Mouse (Mus musculus) mesoderm, embryonic 11.5 days (tissue): ENCODE data around the gene Kctd11.
A peak's percentile ranks its signal among the peaks of the same experiment; 100 is the strongest.

Experiments
- DNase-seq: peaks from one replicate; pipeline ENCODE4 v3.0.0-alpha.2; 2012; ENCODE audit warnings: low read depth, low spot score

The Kctd11 gene

DNA sequence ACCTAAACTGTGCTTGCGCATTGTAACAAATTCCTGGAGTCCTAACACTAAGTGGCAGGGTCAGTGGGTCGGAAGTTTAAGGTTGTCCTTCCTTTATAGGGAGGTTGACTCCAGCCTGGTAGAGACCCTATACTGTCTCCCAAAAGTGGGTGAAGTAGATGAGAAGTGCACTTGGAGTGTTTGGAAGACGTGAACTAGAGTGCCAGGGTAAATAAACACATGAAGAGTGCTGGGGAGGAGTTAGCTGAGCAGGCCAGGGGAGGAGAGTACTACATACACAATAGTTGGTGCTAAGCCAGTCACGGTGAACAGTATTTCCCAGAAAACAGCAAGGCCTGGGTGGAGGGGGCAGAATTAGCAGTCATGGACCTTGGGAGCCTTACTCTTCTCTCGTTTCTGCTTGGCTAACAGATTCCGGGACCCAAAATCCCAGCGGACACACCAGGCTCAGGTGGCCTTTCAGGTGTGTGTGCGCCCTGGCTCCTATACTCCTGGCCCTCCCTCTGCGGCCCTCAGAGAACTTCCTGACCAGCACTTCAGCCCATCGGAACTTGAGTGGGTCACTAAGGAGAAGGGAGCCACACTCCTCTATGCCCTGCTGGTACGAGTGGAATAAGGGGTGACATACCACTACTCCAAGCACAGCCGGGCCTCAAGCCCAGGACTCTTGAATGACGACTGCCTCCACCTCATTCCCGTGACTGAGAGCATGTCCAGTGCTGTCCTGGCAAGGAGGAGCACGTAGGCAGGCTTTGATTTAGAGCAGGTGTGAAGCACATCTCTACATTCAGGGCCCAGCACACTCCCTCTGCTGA, 31.7 kb upstream of the Kctd11 start:
- DNase-seq, result no peak

DNA sequence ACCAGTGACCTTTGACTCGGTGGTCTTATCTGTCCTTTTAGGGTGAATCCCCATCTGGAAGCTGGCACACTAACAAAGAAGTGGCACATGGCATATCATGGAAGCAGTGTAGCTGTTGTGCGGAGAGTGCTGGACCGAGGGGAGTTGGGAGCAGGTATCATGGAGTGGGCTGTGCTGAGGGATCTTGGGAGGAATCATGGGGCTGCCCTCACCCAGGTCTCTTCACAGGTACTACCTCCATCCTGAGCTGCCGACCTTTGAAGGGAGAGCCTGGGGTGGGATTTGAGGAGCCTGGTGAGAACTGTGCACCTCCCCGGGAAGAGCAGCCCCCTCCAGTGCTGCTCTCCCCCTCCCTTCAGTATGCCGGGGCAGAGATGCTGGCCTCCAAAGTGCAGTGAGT, 30.5 kb upstream of the Kctd11 start:
- DNase-seq, result no peak

DNA sequence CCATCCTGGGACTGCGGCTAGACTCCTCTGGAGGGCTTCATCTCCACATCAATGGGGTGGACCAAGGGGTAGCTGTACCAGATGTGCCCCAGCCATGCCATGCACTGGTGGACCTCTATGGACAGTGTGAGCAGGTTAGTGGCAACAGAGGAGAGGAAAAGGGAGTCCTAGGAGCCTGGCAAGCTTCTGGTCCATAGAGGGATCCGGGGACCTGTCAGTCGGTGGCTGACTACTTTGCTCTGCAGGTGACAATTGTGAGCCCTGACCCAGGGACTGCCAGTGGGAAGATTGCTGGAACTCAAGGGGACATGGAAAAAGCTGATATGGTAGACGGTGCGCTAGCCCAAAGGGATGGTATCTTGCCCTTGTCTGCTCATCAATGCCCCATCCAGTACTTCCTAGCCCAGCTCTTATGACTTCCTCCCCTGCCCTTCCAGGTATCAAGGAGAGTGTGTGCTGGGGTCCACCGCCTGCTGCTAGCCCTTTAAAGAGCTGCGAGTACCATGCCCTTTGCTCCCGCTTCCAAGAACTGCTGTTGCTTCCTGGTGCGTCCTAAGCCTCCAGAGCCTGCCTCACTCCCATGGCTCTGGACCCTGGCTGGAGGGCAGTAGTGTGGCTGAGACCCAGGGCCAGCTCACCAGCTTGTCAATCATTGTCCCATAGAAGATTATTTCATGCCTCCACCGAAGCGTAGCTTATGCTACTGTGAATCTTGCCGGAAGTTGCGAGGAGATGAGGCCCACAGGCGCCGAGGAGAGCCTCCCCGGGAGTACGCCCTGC, 29.8 kb upstream of the Kctd11 start:
- no peak for DNase-seq

DNA sequence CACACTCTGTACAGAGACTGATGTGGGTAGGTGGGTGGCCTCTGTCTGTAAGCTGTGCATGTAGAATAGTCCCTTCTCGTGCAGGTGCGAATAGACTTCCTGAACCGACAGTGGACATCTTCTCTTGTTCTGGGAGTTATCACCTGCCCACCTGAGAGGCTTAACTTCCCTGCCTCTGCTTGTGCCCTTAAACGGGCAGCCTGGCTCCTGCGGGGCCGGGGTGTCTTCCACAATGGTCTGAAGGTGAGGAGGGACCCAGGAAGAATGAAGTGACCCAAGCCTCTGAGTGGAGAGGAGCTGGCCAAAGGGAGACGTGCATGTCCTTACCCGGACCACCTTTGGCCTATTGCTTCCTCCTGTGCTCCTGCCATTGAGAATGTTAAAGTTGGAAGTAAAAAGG, 29.0 kb upstream of the Kctd11 start:
- no peak for DNase-seq

DNA sequence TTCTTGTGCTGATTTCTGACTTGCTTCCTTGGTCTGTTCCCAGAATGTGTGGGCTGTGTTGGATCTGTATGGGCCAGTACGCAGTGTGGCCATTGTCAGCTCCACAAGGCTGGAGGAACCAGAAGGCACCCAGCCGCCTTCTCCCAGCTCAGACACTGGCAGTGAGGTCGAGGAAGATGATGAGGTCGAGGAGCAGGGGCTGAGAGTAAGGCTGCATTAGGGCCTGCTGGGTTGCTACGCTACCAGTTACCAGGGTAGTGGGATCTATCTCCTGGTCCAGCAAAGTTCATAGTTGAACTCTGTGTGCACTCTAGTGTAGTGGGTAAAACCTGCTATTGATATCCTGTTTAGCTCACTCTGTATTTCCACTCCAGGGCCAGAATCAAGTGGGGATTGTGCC, 28.0 kb upstream of the Kctd11 start:
- DNase-seq, result no peak

DNA sequence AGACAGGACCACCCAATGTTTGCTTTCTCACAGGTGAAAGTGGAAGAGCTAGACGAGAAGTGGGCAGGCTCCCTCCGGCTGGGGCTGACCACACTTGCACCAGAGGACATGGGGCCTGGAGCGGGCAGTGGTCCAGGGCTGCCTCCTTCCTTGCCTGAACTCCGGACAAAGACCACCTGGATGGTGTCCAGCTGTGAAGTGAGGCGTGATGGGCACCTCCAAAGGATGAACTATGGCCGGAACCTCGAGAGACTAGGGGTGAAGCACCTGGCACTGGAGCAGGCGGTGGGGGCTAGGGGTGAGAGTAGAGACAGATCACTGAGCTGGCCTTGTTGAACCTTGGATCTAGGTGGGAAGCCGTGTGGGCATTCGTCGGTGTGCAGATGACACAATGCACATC, 27.4 kb upstream of the Kctd11 start:
- no peak for DNase-seq

DNA sequence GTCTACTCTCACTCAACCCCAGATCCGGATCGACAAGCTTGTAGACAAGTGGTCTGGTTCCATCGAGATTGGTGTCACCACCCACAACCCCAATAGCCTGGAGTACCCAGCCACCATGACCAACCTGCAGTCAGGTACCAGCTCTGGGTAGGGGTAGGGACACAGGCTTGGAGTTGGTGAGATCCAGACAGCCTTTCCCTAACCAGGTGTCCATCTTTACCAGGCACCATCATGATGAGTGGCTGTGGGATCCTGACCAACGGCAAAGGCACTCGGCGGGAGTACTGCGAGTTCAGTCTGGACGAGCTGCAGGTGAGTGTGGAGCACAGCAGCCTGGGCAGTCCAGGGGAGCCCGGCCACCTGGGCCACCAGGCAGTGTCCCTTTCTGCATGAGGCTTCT, 23.1 kb upstream of the Kctd11 start:
- no peak for DNase-seq

DNA sequence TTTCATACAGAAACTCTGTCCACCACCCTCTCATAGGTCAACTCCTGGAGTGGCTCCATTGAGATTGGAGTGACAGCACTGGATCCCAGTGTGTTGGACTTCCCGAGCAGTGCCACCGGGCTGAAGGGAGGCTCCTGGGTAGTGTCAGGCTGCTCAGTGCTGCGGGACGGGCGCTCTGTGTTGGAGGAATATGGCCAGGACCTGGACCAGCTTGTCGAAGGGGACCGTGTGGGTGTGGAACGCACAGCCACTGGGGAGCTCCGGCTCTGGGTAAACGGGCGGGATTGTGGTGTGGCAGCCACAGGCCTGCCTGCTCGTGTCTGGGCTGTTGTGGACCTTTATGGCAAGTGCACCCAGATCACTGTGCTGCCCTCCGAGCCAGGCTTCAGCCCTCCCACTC, 21.8 kb upstream of the Kctd11 start:
- no peak for DNase-seq

DNA sequence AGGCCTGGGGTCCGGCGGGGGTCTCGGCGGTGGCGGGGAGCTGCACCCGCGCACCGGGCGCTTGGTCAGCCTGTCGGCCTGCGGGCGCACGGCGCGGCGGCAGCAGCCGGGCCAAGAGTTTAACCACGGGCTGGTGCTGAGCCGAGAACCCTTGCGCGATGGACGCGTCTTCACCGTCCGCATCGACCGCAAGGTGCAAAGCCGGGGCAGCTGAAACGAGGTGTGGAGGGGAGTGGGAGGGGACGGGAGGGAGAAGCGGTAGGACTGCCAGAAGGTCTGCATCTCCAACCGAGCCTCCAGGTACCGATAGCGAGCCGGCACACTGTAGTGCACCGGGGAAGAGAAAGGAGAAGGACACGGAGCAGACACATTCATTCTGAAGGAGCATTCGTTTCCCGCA, 20.8 kb upstream of the Kctd11 start:
- no peak for DNase-seq

DNA sequence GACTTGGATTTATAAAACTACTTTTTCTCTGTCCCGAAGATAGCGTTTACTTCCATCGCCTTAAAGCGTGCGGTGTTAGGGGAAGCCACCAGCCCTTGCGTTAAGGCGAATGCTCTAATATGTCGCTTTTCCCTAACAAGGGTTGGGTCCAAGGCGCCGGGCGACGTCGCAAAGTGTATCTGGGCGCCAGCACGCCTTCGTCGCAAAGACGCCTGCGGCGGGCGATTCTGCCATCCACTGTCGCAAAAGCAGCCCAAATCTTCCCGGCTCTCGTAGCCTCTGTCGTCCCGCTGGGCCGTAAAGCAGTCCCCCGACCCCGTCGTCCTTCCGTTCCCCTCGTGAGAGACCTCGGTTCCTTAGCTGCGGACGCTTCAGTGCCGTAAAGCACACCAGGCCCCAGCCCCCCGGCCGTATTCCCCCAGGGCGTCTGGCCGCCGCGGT, 20.2 kb upstream of the Kctd11 start:
- DNase-seq, result peak; percentile 99

DNA sequence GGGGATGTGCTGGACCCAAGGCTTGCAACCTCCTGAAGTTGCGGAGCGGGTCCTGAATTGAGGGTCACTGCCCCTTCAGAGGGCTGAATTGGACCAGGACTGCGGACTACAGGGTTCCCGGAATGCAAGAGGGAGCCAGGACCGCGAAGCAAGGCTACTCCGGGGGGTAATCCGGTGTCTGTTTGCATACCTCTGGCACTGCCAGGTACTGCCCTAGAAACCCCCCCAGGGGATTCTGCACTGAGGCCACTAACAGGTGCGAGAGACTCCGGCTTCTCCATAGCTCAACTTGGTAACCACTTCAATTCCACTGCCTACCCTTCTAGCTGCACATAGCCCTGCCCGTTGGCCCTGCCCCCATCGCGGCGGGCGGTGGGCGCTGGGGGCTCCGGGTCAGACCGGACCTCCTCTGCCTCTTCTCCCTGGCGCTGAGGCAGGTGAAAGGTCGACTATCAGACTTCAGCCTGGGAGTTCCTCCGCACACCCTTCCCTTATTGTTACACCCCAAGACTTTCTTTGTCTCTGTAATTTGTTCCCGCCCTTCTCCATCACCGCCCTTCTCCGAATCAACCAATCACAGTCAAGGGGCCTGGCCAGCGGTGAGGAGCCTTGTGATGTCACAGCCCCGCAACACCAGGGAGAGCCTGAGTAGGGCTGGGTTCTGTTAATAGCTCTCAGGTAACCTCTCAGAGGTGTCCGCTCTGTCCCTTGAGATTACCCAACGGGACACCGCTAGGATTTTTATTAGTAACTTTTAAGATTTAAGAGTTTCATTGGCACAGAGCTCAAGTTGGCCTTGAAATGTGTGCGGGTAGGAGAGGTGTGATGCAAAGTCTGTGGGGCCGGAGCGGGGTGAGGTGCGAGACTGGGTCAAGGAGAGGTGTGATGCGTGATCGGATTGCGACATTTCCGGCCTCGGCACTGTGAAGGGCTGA, 19.5 kb upstream of the Kctd11 start, which contains the start of the genes 2810408A11Rik and Neurl4:
TSS of gene 2810408A11Rik (minus strand) at position 517 of the 935 bp plus-strand sequence.
TSS of gene Neurl4 (plus strand) at position 602 of the 935 bp plus-strand sequence.
- peak; percentile 97 for DNase-seq

DNA sequence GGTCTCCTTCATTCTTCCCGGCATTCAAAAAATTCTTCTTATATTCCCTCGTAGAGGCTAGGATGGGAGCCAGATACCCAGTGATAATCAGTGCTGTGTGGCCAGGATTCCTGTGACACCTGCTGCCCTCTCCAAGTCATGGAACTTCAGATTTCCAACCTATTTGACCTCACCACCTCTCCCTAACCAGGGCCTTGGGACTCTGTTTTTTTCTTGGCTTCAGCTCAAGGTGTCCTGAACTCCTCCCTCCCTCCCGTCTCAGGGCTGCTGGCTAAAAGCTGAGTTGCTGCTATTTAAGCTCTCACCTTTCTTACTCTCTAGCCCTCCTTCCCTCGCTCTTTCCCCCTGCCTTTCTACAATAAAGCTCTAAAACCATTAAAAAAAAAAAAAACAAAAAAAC, 18.7 kb upstream of the Kctd11 start:
- DNase-seq, result no peak

DNA sequence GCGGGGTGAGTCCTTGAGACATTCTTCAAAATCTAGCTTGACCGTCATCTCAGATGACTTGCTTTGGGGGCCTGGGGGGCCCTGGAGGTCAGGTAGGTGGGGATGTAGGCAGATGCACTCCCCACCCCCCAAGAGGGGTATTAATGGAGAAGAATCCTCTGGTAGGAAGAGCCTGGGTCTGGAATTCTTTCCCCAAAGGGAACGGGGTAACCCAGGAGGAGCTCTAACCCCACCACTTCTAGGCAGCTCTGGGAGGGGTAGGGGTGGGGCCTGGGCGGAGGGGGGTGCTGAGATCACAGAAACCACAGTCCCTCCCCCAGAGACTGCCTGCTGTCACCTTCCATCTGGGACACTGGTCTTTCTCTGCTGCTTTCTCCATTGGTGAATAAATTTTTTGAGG, 14.1 kb upstream of the Kctd11 start, which contains the start of gene Acap1:
TSS of gene Acap1 (minus strand) at position 249 of the 400 bp plus-strand sequence.
- DNase-seq, result no peak

DNA sequence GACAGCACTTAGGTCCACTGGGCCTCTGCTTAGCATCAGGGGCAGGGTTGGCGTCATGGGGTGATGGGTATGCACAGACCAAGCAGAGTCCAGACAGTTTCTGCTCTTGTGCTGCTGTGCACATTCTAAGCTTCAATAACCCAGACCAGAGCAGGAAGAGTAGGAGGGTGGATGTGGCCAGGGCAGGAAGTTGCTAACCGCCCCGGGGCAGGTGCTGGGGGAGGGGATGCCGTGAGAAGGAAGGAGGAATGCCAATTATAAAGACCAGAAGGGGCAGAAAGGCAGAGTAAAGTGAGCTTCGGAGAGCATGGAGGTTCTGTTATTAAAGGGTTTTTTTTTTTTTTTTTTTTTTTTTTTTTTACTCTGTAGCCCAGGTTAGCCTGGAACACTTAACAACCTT, 13.5 kb upstream of the Kctd11 start:
- DNase-seq, result no peak

DNA sequence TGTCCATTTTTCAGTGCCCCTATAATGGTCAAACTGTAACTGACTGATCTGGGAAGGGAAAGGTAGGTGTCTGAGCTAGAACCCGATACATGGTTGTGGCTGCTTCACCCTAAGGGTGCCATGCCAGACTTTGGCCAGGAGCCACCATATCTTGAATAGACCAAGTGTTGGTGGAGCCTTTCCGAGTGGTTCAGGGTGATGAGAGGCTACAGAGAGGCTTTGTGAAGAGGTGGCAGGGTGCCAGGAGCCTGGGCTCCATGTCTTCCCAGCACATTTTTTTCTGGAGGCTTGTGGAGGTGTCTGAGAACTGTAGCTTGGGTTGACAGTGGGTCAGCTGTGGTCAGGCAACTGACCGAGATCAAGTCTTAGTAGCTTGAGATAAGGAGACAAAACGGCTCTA, 10.3 kb upstream of the Kctd11 start:
- DNase-seq, result no peak

DNA sequence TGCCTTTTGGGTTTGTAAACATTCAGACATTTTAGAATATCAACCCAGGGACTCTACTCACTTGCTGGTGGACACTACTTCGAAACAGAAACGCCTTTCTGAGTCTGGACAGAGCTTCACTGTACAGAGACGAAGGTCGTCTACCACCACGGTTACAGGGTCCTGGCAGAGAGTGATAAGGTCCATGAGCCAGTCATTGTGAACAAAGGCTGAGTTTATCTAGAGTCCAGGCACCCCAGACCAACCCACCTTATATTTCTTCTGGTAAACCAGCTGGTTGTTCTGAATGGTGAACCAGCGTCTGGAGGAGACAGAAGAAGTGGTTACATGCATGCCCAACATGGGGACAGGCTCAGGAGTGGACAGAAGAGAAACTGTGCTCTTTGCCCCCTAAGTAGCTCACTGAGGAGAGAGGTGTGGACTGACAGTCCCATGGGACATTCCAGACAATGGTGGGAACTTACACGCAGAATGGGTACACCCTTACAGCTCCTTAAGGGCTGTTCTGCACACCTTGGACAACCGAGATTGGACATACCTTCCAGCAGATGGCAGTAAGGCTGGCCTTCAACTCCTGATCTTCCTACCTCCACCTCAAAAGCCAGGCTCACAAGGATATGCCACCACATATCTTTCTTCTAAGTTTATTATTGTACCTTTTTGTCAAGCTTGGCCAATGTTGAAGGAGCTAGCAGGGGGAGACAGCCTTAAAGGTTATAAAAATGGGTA, 5.9 kb upstream of the Kctd11 start:
- DNase-seq, result no peak

DNA sequence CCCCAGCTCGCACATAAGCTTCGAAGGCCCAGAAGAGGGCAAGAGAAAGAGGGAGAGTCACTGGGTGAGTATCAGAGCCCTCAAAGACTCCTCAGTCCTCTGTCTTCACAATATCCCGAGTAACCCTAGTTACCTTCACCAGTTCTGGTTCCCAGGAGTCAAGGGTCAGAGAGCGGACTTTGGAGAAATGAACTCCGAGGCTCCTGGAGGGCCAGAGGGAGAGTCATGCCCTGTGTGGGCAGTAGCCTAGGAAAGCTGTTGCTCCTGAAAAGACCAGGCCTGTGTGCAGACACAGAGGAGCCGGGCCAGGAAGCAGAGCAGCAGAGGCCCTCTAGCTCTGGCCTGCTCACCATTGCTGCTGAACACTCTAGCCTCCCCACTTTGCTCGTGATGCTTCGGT, 3.5 kb upstream of the Kctd11 start:
- DNase-seq, result no peak

DNA sequence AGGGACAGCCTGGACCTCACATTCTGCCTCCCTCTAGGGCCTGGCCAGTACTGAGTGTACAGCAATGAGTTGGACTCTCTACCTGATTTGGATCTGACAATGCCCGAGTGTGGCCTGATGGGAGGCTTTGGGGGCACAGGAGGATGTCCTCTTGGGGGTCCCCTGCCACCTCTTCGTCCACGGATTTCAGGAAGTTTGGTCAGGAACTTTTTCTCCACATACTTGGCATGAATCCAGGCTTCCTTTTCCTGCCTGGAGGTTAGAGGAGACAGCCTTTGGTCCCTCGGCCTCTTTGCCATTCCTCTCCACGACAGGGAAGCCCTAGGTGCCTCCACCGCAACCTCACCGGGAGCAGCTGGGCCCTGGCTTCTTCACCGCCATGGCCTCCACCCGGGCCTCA, 3.0 kb upstream of the Kctd11 start:
- no peak for DNase-seq

DNA sequence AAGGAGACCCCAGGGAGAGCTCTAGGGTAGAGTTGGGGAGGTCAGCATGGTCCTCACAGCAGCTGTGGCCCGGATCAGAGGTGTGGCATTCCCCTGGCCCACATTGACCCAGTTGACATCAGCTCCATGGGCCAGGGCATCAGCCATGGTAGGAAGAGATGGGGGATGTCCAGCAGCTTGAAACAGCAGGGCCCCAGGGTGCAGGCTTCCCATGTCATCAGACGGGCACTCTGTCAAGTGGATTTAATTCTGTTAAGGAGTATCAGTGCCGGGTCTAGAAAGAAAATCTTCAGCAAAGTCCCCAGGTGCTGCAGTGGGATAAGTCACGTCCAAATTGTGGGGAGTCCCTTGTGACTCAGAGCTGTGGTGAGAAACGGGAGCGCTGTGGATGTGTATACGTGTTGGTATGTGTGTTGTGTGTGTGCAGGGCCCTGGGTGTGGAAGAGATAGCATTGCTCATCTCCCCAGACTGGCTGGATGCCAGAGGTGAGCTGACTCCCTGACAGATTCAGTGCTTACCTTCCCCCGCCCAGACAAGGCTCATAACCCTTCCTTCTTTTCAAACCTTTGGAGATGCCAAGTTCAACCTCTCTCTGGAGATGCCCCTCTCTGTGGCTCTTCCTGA, 2.4 kb upstream of the Kctd11 start:
- no peak for DNase-seq

DNA sequence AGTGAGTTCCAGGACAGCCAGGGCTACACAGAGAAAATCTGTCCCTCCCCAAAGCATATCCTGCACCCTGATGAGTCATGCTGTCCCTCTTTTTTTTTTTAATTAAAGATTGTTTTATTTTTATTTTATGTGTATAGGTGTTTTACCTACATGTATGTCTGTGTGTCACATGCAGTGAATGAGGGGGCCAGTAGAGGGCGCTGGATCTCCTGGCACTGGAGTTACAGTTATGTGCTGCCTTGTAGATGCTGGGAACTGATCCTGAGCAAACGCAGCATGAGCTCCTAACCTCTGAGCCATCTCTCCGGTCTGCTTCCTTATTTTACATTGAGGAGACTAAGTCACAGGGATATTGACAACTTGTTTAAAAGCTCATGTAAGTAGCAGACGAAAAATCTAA, 1.9 kb upstream of the Kctd11 start:
- DNase-seq, result no peak
